Mouse (Mus musculus) ES-E14 (cell line): ENCODE measurements around the gene Tbxas1. TPM values are rescaled to one million over a fixed set of nuclear protein-coding genes. Genes with fewer than 3 reads are reported as not detected.

ENCODE experiments used
- DNase-seq: peaks from one replicate; pipeline ENCODE4 v3.0.0-alpha.2; 2013; ENCODE audit warnings: low read depth, low spot score
- H3K27ac ChIP-seq: 2 replicates; pipeline ENCODE4 v1.5.1; 2012; ENCODE audit warnings: low read depth, mild to moderate bottlenecking, low read length, moderate library complexity, mixed read lengths; ENCODE audit not compliant: poor library complexity, insufficient read depth, severe bottlenecking
- H3K36me3 ChIP-seq: 2 replicates; pipeline ENCODE4 v1.6.1; 2012; ENCODE audit warnings: mild to moderate bottlenecking, low read length, moderate library complexity, mixed read lengths; ENCODE audit not compliant: control insufficient read depth, poor library complexity, insufficient read depth, severe bottlenecking
- H3K4me1 ChIP-seq, 2 experiments: fragments of 150-350 bp in 1 of 2; sonication (generic) in 1 of 2; 2 replicates each; pipeline ENCODE4 v1.6.1; 2012; ENCODE audit warnings: low read length in 2 of 2, mild to moderate bottlenecking in 1 of 2, mixed read lengths in 1 of 2; ENCODE audit not compliant: control insufficient read depth in 2 of 2, insufficient read depth in 2 of 2, poor library complexity in 1 of 2
- H3K4me3 ChIP-seq, 2 experiments: fragments of 150-350 bp in 1 of 2; sonication (generic) in 1 of 2; 2 replicates each; pipeline ENCODE4 v1.5.1; 2012; ENCODE audit warnings: low read length in 2 of 2, low read depth in 1 of 2, mild to moderate bottlenecking in 1 of 2, mixed read lengths in 1 of 2; ENCODE audit not compliant: insufficient read depth in 1 of 2, poor library complexity in 1 of 2, severe bottlenecking in 1 of 2
- H3K9ac ChIP-seq: 2 replicates; pipeline ENCODE4 v1.6.1; 2012; ENCODE audit warnings: low read depth, mild to moderate bottlenecking, low read length, mixed read lengths; ENCODE audit not compliant: poor library complexity, insufficient read depth, severe bottlenecking
- H3K9me3 ChIP-seq: fragments of 150-350 bp; sonication (generic); 2 replicates; pipeline ENCODE4 v1.6.1; 2012; ENCODE audit warnings: low read depth, mild to moderate bottlenecking, low read length; ENCODE audit not compliant: control insufficient read depth, insufficient read depth
- CHD2 ChIP-seq: IDR thresholded peaks from 2 replicates; pipeline ENCODE4 v1.6.1; 2014; ENCODE audit warnings: mild to moderate bottlenecking, low read depth, low read length, inconsistent platforms
- HCFC1 ChIP-seq: IDR thresholded peaks from 2 replicates; pipeline ENCODE4 v1.6.1; 2012; ENCODE audit warnings: low read length, inconsistent platforms, borderline replicate concordance; ENCODE audit not compliant: insufficient read depth
- MAFK ChIP-seq: IDR thresholded peaks from 2 replicates; pipeline ENCODE4 v1.6.1; 2014; ENCODE audit warnings: mild to moderate bottlenecking, low read depth, low read length, inconsistent platforms; ENCODE audit not compliant: insufficient read depth
- ZC3H11A ChIP-seq: IDR thresholded peaks from 2 replicates; pipeline ENCODE4 v1.6.1; 2012; ENCODE audit warnings: low read depth, mild to moderate bottlenecking, inconsistent platforms, low read length, borderline replicate concordance
- ZNF384 ChIP-seq: IDR thresholded peaks from 2 replicates; pipeline ENCODE4 v1.6.1; 2012; ENCODE audit warnings: low read depth, low read length, inconsistent platforms
- in situ Hi-C, 2 experiments: fragments of 600-800 bp; cut with MboI; formaldehyde crosslinking; loops; one replicate each; pipeline ENCODE4 v1.15.1; 2025; ENCODE audit warnings: low sequenced_read_pairs in 2 of 2, inconsistent platforms in 1 of 2; ENCODE audit not compliant: unreplicated experiment in 2 of 2
- total RNA-seq: library from RNA; depleted of rRNA; stranded (reverse); fragments of 300-350 nt; gene quantifications from 2 replicates; pipeline ENCODE4 v1.2.3, GENCODE M21; 2012

Gene Tbxas1
- total RNA-seq, 1 experiment, result not detected

DNA sequence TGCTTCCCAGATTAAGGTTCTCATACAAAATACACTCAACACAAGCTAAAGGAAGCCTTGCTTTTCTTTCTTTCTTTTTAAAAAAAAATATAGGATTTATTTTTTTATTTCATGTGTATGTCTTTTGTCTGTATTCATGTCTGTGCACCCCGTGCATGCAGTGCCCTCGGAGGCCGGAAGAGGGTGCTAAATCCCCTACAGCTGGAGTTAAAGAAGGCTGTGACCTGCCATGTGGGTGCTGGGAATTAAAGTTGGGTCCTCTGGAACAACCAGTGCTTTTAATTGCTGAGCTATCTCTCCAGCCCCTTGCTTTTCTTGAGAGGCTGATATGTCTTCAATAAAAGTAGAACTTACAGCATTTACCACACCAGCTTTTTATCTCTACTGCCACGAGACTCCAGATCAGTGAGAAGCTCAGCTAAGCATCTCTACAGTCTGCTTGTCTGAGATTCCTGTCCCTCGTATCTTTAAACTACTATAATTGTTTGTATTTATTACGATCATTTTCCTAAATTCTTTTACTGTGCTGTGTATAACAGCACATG is 24.4 kb upstream of the Tbxas1 start:
- in situ Hi-C loops, result no loop called here
- Histone ChIP-seq H3K27ac (no peak overlapping the region), H3K36me3 (no peaks in the 10 kb centered on the region), H3K9me3 (no peaks in the 10 kb centered on the region), H3K9ac (no peak overlapping the region), H3K4me3 (no peak overlapping the region), H3K4me1 (peaks cover 6% of the 10 kb centered on the region in 2 experiments; a peak in 1 of 4 replicates)
- no peak for TF ChIP-seq HCFC1
- TF ChIP-seq MAFK, result no peak
- DNase-seq, result no peak

DNA sequence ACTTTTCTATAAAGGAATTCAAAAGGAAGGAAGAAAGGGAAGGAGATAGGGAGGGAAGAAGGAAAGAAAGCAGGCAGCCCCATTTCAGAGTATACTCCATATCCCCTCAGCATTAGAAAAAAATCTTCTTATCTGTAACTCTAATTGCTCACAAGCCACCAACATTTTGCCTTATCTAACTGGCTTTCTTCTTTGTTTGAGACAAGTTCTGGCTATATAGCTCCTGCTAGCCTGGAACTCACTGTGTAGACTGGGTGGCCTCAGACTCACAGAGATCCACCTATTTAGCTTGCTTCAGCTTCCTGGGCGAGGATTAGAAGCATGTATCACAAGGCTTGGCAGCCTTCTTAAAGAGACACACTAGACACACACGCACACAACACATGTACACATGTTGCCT is 23.5 kb upstream of the Tbxas1 start:
- Histone ChIP-seq H3K4me3 (no peak overlapping the region), H3K36me3 (no peaks in the 10 kb centered on the region), H3K4me1 (peaks cover 6% of the 10 kb centered on the region in 2 experiments; a peak in 1 of 4 replicates), H3K27ac (no peak overlapping the region), H3K9ac (no peak overlapping the region), H3K9me3 (no peaks in the 10 kb centered on the region)
- in situ Hi-C loops, result no loop called here
- no peak for TF ChIP-seq HCFC1
- no peak for TF ChIP-seq ZC3H11A
- TF ChIP-seq ZNF384, result no peak
- TF ChIP-seq CHD2, result no peak
- no peak for DNase-seq

DNA sequence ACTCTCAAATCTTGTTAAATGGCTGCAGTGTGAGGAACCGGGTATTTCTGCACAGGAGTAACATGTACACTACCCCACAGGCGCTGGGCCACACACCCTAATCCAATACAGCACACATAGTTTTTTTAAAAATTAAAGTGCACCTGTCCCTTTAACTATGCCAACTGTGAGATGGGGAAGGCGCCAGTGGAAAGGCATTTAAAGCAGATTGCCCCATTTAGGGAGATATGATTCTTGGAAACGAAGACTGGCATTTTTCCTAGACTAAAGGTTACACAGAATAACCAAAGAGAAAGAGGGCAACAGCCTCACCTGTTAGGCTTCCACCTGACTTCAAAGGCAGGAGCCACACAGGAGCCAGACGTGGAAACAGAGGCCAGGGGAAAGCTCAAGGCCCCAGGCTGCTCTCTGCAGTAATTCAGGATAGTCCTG is 21.6 kb upstream of the Tbxas1 start:
- H3K27ac ChIP-seq, result no peak overlapping the region
- H3K36me3 ChIP-seq, result no peaks in the 10 kb centered on the region
- H3K4me3 ChIP-seq, result no peak overlapping the region
- H3K4me1 ChIP-seq, result peaks cover 2% of the 10 kb centered on the region in 2 experiments; a peak in 1 of 4 replicates
- H3K9ac ChIP-seq, result no peak overlapping the region
- in situ Hi-C loops, result no loop called here
- TF ChIP-seq ZC3H11A, result no peak
- no peak for TF ChIP-seq CHD2
- TF ChIP-seq ZNF384, result no peak
- no peak for TF ChIP-seq MAFK
- no peak for TF ChIP-seq HCFC1
- no peaks in the 10 kb centered on the region for H3K9me3 ChIP-seq
- no peak for DNase-seq

DNA sequence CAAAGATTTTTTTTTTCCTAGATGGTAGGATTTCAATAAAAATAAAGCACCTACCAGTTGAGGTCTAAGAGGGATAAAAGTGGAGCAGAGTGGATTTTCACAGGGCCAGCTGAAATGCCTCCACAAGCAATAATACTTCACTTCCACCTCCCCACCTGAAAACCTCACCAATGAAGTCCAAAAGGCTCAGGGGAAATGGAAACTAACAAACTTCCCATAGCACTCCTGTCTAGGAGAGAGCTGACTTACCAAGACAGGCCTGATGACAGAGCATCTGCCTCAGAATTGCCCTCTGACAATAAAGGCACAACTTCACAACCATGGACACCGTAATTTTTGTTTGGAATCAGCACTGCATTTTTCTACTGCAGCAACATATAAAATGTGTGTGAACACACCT is 15.4 kb upstream of the Tbxas1 start:
- Histone ChIP-seq H3K36me3 (no peaks in the 10 kb centered on the region), H3K4me3 (no peak overlapping the region), H3K27ac (no peak overlapping the region), H3K9me3 (no peaks in the 10 kb centered on the region), H3K4me1 (no peaks in the 10 kb centered on the region), H3K9ac (no peak overlapping the region)
- no peak for DNase-seq
- no peak for TF ChIP-seq CHD2
- TF ChIP-seq ZC3H11A, result no peak
- TF ChIP-seq ZNF384, result no peak
- no peak for TF ChIP-seq MAFK
- no peak for TF ChIP-seq HCFC1
- in situ Hi-C loops, result no loop called here

DNA sequence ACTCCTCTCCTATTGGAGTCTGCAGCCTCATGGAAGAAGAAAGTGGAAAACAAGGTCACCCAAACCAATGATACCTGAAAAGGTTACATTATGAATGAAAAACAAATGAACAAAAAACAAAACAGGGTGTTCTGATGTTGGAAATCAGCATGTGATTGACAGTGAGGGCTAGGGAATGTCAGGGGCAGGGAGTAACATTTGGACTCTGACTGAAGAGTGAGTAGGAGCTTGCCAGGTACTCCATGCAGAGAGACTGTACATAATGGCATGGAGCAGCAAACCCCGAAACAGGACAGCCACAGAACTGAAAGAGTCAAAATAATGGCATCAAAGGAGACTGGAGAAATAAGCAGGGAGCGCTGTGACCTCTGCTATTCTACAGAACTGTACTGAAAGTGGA is 14.9 kb upstream of the Tbxas1 start:
- H3K27ac ChIP-seq, result no peak overlapping the region
- no peaks in the 10 kb centered on the region for H3K9me3 ChIP-seq
- no peaks in the 10 kb centered on the region for H3K36me3 ChIP-seq
- DNase-seq, result no peak
- H3K9ac ChIP-seq, result no peak overlapping the region
- H3K4me3 ChIP-seq, result no peak overlapping the region
- in situ Hi-C loops, result no loop called here
- H3K4me1 ChIP-seq, result no peaks in the 10 kb centered on the region
- TF ChIP-seq ZC3H11A, result no peak
- no peak for TF ChIP-seq ZNF384
- no peak for TF ChIP-seq HCFC1
- no peak for TF ChIP-seq CHD2
- no peak for TF ChIP-seq MAFK
